Mouse (Mus musculus): ENCODE measurements around the gene Amigo3.

Amigo3 gene

DNA sequence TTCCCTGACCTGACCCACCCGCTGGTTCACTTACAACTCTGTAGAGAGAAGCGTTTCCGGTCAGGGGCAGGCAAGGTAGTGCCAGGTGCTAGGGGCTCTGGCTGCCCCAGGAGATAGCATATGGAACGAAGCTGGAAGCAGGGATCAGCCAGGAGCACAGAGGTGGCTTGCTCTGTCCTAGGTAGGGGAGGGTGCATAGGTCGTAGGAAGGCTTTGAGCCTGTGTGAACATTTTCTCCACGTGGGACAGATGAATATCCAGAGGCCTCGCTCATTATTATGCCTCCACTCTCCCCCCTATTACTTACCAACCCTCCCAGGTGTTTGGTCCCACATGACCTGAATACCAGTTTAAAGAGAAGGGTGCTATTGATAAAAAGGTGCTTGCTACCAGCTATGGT, 548 bp upstream of the Amigo3 start:
- no peak for DNase-seq (ENCODE audit: low spot score)

DNA sequence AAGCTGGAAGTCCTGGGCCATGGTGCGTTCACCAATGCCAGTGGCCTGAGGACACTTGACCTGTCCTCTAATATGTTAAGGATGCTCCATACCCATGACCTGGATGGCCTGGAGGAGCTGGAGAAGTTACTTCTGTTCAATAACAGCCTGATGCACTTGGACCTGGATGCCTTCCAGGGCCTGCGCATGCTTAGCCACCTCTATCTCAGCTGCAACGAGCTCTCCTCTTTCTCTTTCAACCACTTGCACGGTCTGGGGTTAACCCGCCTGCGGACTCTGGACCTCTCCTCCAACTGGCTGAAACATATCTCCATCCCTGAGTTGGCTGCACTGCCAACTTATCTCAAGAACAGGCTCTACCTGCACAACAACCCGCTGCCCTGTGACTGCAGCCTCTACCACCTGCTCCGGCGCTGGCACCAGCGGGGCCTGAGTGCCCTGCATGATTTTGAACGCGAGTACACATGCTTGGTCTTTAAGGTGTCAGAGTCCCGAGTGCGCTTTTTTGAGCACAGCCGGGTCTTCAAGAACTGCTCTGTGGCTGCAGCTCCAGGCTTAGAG, 786 bp downstream of the Amigo3 start:
- no peak for DNase-seq (ENCODE audit: low spot score)

DNA sequence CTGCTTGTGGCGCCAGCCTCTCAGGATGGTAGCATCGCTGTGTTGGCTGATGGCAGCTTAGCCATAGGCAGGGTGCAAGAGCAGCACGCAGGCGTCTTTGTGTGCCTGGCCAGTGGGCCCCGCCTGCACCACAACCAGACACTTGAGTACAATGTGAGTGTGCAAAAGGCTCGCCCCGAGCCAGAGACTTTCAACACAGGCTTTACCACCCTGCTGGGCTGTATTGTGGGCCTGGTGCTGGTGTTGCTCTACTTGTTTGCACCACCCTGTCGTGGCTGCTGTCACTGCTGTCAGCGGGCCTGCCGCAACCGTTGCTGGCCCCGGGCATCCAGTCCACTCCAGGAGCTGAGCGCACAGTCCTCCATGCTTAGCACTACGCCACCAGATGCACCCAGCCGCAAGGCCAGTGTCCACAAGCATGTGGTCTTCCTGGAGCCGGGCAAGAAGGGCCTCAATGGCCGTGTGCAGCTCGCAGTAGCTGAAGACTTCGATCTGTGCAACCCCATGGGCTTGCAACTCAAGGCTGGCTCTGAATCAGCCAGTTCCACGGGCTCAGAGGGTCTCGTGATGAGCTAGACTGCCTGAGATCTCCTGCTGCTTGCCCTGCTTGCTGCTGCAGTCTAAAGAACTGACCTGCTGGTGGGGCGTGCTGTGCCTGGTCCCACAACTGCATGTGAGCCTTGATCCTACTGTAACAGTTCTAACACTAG, 1.5 kb downstream of the Amigo3 start:
- DNase-seq (ENCODE audit: low spot score) = no peak

DNA sequence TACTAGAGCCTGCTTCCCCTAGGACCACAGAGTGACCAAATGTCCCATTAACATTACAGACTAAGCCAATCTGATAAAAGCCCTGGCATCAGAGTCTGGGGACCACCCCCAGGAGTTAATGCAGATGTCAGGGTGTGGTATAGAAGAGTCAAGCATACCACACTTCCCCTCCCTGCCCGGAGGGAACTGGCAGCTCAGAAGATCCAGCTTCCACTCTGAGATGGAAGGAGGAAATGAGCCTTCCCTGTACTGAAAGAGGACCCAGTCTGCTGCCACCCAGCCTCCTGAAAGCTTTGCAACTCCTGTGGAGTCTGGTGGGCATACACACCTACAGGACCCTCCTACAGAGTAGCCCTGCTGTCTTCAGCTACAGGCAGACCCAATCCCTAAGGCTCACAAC, 2.1 kb downstream of the Amigo3 start:
- no peak for DNase-seq (ENCODE audit: low spot score)

DNA sequence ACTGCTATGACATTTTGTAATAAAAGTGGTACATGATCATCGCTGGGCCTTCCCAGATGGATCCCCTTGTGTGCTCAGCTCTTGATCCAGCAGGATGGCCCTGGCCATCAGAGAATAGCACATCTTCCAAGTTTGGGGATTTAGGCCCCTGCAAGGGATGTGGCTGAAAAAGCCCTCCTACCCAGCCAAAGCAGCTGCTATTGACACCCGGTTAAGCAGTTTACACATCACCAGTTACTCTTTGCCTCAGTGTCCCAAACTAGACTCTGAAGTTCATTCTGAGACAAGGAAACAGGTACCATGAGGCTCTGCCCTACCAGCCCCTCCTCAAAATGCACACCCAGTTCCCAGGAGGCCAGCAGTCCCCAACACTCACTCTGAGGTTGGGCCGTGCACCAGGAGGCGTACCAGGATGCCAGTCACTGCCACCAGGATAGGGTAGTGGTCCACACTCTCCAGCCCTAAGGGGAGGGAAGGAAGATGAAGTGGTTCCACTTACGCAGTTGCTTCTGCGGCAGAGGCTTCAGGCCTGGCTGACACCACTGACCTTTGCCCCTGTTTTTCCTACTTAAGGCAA, 2.8 kb downstream of the Amigo3 start:
- DNase-seq (ENCODE audit: low spot score) = no peak

DNA sequence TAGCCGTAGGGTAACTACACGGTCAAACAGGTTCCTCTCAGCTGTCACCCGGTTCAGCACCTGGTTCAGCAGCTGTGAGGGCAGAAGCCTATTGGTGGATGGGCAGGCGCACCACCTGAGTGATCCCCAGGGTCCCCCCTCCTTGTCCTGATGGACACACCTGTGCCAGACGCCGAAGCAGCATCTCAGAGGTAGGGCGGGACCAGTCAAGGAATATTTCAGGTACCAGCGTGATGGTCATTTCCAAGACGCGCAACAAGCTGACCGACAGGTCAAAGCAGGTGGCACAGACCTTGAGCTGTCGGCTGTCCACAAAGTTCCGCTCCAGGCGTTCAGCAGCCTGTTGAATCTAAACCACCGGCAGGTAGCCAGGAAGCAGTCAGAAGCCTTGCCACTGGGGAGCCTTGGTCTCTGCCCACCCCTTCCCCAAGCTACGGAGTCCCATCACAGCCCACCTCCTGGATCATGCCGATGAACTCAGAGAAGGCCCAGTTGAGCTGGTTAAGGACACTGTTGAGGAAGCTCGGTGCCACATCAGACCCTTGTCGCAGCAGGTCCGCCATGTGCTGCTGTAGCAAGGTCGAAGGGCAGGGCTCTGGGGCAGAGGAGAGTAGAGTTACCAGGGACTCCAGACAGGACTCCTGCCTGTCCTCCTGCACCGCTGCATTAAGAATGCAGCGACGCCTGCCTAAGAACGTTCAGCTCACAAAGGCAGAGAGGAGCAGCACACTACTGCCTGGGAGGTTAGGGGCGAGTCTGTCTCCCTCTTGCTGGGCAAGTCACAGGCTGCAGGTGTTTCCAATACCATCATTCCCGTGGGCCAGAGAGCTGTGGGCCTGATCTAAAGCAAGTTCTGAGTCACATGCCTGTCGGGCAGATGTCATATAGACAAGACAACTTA, 3.7 kb downstream of the Amigo3 start:
- DNase-seq (ENCODE audit: low spot score) = no peak

DNA sequence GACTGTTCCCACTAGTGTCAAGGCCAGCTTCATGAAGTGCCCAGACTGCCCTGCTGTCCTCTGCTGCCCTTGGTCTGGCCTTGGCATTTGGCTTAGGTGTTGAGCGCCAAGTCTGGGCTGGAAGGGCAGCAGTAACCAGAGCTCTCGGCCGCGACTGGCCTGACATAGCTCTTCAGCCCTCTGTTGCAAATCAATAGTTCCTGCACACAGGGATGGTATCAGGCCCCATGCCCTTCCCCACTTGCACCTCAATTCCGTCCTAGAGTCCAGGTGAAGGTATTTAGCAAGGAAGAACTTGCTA, 4.3 kb downstream of the Amigo3 start:
- no peak for DNase-seq (ENCODE audit: low spot score)

DNA sequence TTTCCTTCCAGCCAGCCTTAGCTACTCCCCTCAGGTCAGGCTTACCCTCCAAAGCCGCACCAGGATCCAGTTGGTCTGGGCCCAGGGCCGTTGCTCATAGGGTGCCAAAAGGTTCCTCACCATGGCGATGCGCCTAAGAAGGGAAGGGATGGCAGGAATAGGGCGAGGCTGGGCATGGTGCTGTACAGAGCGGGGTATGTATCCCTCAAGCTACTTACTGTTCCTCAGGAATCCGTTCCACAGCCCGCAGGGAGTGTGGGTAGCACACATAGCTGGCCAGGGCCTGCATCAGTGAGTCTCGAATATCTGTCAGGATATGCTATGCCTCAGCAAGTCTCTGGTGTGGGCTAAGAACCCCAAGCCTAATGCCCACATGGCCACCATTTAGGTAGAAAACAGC, 5.3 kb downstream of the Amigo3 start:
- no peak for DNase-seq (ENCODE audit: low spot score)

DNA sequence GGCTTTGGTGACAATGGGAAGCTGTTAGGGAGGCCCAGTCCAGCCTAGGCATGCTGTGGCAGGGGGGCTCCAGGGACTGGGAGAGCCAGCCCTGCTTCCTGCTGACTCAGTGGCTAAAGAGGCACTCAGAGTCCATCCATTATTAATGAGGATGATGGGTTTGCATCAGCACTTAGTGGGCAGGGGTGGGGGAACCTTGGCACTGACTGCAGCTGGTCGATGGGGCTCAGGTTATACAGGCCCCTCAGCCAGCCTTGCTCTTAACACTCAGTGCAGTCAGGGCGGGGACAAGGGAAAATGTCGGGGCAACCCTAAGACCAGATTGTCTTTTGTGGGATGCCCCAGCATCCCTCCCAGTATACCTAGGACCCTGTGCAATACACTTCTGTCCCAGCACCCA, 9.2 kb downstream of the Amigo3 start:
- no peak for DNase-seq (ENCODE audit: low spot score)

DNA sequence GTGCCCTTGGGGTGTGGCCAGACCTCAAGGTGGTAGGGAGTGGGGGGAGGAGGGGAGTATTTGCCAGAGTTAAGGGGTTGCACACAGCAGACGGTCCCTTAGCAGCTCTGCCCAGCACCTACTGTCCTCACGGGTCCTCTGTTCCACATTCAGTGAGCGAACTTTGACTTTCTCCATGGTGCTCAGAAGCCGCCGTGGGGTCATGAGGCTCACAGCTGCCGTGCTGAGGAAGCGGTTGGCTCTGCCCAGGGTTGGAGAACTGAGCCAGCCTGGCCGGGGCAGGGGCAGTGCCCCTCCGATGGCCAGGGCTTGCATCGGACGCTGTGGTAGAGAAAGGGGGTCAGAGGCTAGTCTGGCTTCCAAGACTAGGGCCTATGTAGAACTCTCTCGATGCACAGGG, 10.4 kb downstream of the Amigo3 start:
- DNase-seq (ENCODE audit: low spot score) = no peak

DNA sequence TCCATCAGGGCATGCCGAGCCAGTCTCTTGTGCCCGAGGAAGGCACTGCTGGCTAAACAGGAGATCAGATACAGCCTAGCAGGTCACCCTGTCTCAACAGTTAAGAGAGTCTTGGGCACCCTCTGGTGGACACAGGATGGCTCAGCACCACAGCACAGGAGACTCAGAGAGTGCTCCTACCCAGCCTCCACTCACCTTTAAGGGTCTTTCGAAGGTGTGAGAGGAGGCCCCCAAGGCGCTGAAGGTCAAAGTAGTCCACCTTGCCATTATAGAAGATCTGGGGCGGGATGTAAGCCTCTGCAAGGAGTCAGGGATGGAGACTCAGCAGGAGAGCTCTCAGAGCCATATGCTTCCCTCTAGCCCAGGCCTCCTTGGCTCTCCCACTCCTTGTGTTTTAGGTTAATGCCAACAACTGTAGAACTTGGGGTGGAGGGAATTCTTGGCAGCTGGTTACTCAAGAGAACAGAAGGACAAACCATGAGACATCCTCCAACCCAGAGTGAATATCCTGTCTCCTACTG, 12.6 kb downstream of the Amigo3 start:
- no peak for DNase-seq (ENCODE audit: low spot score)

DNA sequence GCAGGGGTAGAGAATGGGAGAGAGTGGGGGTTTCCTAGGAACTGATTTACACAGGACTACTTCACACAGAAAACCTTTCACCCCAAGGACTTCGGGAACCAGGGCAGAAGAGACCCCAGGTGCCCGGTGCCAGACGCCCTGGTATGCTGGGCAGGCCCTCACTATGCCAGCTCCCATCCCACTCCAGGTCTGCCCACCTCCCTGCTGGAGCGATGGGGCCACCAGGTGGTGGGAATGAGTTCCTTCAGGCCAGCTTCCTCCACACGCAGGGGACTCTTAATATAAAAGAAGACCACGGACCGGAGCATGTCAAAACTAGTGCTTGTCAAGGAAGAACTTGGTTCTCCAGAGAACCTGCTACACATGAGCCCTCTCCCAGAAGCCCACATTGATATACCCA, 14.2 kb downstream of the Amigo3 start:
- DNase-seq (ENCODE audit: low spot score) = no peak

DNA sequence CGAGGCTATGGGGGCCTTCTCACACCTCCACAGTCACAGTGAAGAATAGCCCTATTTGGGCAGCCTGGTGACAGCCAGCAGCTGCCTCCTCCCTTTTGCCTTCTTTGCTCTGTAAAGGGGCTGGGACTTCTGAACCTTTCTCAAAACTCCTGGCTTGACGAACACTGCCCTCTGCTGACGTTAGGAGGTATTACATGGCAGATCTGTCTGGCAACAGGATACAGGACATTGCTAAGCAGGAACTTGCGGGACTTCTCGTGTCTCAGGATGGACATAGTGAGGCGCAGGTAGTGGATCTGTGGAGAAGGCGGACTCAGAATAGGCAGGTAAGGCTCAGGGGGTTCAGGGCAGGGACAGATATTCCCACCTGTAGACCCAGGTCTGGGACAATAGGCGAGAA, 14.9 kb downstream of the Amigo3 start:
- peak; percentile 79 for DNase-seq (ENCODE audit: low spot score)

DNA sequence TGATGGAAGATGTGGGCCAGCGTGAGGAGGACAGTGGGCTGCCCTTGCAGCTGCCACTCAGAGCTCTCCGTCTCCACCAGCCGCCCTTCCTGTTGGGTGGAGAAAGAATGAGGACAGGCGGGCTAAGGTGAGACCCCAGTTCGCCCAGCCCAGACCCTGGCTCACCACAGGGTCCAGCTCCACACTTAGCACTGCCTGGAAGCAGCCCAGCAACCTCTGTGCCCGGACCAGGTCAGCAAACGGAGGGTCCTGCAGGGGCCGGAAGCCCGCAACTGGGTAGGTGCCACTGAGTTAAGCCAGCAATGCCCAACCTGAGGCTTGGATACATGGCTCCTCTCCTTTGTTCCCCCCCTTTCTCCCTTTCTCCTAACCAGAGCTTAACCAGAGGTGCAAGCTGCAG, 16.0 kb downstream of the Amigo3 start:
- DNase-seq (ENCODE audit: low spot score) = no peak

DNA sequence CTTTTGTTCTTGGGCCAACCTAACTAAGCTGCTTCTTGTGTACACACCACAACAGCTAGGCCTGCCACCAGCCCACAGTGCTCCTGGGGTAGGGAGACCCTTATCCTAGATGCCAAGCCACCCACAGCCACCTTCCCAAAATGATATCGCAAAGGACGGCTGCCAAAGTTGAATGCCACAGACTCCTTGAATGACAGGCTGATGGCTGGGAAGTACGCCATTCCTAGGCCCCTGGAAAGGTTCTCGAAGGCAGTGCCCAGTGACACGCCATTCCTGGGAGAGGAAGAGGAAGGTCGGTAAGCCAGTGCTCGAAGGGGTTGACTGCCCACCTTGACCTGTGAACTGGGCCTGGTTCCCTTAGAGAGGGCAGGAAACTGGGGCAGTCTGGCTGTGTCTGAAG, 16.6 kb downstream of the Amigo3 start:
- no peak for DNase-seq (ENCODE audit: low spot score)

DNA sequence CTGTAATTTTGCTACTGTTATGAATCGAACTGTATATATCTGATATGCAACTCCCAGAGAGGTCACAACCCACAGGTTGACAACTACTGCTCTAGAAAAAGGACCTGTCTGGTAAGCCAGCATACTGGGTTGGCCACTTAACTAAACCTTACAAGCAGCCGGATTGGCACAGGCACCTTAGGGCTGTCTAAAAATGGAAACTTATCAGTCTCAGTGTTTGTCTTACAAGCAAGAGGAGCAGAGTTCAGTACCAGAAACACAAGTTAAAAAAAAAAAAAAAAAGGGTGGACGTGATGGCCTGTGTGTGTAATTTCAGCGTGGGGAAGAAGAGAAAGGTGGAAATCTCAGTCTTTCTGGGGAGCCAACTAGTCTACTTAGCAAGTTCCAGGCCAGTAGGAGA, 18.8 kb downstream of the Amigo3 start:
- DNase-seq (ENCODE audit: low spot score) = no peak

DNA sequence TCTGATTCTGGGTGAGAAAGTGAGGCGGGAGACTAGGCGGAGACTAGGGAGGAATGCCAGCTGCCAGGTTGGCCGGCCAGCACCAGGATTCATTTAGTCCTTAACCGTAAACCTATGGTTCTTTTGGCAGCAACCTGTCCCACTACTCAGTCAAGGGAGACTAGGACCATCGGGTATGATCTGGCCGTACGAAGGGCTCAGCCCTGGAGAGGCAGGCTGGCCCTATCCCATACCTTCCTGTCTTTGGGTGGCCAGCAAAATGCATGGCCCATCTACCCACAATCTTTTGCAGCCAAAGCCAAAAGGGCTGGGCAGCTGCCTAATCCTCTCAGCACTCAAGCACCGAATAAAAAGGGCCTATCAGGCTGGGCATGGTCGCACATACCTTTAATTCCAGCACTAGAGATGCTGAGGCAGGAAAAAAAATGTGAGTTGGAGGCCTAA, 19.5 kb downstream of the Amigo3 start:
- no peak for DNase-seq (ENCODE audit: low spot score)

DNA sequence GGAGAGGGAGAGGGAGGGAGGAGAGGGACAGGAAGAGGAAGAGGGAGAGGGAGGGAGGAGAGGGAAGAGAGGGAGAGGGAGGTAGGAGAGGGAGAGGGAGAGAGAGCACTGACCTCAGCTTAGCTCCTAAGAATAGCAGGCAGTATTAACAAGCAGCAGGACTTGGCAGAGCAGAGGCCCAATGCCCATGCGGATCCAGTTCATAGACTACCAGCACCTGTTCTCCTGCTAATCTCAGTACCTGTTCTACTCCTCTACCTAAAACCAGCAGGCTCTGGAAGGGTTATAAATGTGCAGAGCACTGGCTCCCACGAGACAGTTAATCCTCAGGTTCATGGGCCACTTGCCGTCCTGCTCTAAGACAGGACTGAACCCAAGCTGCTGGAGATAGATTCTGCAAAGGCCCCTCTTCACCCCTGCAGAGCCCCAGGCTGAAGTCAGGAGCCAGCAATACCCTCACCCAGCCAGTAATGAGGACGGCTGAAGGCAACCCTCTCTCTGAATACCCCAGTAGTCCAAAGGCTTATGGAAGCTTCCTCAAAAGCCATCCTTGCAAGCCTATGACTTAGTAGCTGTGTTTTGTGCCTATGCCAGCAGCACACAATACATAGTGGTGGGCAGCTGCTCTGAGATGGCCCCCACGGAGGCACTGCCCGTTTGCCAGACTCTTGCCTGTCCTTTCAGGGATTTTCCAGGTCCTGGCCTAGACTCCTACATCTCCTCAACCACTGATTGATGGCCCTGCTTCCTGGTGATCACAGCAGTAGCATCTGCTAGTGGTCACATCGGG, 20.4 kb downstream of the Amigo3 start:
- no peak for DNase-seq (ENCODE audit: low spot score)

DNA sequence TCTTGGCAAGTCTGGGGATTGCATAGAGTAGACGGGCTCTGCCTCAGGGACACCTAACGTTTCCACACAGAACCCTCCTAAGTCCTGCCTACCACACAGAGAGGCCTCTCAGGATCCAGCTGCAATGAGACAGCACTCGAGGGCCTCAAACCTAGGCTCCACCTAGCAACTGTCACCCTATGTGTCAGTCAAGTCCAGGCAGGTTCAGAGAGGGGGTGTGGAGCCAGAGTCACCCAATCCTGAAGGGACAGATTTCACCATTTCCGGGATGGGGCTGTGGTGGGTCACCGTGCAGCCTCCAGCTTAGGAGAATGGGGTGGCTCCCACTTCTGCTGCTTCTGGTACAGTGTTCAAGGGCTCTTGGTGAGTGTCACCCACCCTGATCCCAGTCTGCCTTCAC, 27.2 kb downstream of the Amigo3 start, which contains the start of gene Mst1:
TSS of gene Mst1 (plus strand) at position 269 of the 400 bp plus-strand sequence.
- no peak for DNase-seq (ENCODE audit: low spot score)

DNA sequence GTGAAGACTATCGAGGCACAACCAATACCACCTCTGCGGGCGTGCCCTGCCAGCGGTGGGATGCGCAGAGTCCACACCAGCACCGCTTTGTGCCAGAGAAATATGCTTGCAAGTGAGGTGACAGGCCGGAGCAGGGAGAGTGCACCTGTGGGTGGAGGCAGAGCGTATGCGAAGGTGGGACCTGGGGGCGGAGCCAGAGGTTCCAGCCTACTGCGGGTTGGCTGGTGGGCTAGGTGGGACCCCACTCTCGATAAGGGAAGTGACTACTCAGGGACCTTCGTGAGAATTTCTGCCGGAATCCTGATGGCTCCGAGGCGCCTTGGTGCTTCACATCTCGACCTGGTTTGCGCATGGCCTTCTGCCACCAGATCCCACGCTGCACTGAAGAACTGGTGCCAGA, 29.6 kb downstream of the Amigo3 start:
- no peak for DNase-seq (ENCODE audit: low spot score)

DNA sequence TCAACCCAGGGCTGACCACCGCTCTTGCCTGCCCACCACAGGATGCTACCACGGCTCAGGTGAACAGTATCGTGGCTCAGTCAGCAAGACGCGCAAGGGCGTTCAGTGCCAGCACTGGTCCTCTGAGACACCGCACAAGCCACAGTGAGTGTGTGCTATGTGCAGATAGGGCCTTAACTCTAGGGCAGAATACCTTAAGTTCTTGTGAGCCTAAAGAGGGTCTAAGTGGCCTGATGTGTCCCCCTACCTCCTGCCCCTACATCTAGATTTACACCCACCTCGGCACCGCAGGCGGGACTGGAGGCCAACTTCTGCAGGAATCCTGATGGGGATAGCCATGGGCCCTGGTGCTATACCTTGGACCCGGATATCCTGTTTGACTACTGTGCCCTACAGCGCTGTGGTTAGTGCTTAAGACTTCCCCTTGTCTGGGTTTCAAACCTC, 30.1 kb downstream of the Amigo3 start, which contains the start of gene Rnf123:
TSS of gene Rnf123 (minus strand) at position 359 of the 444 bp plus-strand sequence.
- no peak for DNase-seq (ENCODE audit: low spot score)

DNA sequence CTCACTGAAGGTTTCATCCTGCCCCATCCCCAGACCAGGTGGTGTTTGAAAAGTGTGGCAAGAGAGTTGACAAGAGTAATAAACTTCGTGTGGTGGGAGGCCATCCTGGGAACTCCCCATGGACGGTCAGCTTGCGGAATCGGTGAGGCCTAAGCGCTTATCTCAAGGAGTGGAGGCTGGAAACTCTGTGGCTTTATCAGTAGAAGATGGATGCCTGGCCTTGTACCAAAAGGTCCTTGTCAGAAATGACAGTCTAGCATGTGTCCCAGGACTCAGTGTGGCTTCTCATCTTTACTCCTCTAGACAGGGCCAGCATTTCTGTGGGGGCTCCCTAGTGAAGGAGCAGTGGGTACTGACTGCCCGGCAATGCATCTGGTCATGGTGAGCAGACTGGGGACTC, 30.6 kb downstream of the Amigo3 start:
- no peak for DNase-seq (ENCODE audit: low spot score)
